Mouse (Mus musculus) liver, postnatal 0 days (tissue): ENCODE results near the gene Zfp580.

Source experiments
- CTCF ChIP-seq: sonication (generic); IDR thresholded peaks from 2 replicates; pipeline ENCODE4 v1.5.1; 2016; ENCODE audit warnings: antibody characterized with exemption, low read depth
- EP300 ChIP-seq: IDR thresholded peaks from 2 replicates; pipeline ENCODE4 v1.6.1; 2016; ENCODE audit warnings: antibody characterized with exemption, low read depth, mild to moderate bottlenecking

- TF ChIP-seq CTCF (no peak), EP300 (no peak)
Measured at GRCm38 (mm10) chr7:5092831-5093510, 41.6 kb downstream of the Zfp580 start.
